15 mouse cellular contexts compared by ENCODE assay signal in genomic region chr15:3464754-3465153, GRCm38 (mm10).
DNase-seq lines count a peak whose midpoint lies in the region; ATAC-seq and TF ChIP-seq lines count a peak whose summit lies in the region.
"Had no signal": no experiment of that assay in that cellular context is flagged by ENCODE, and none has a peak within 500 bp of the region (broad histone marks: within the 10 kb centered on the region; RNA-seq: fewer than 3 reads in every experiment).

No protein-coding gene starts in this region.

- H3K27me3 ChIP-seq in heart, adult 2 months (ENCODE audit: control insufficient read depth, insufficient read depth, low read length): no peaks in the 10 kb centered on the region
- H3K27me3 ChIP-seq in kidney, embryonic 14.5 days (ENCODE audit: control insufficient read depth, insufficient read depth, low read length): no peaks in the 10 kb centered on the region
- H3K27me3 ChIP-seq in liver, embryonic 12.5 days (replicated peaks): no peaks in the 10 kb centered on the region
- H3K27me3 ChIP-seq in thymus, adult 2 months (ENCODE audit: control insufficient read depth, insufficient read depth, low read length): no peaks in the 10 kb centered on the region
- H3K27me3 ChIP-seq: forebrain, embryonic 12.5 days; neural tube, embryonic 15.5 days had no signal

- no peak for TF ChIP-seq CTCF in heart, adult 2 months (IDR thresholded peaks at IDR 0.05)
- no peak for TF ChIP-seq CTCF in thymus, adult 2 months (IDR thresholded peaks at IDR 0.05; ENCODE audit: borderline replicate concordance, control insufficient read depth, extremely low read depth, insufficient read depth, low read length, poor library complexity)

- ATAC-seq in kidney, embryonic 14.5 days (ENCODE audit: low FRiP score, low TSS enrichment): 0 out of 2 replicates have a peak, but pooled peaks have one; percentile 32
- ATAC-seq in liver, embryonic 12.5 days: peak; percentile 75

- no peak overlapping the region for H3K4me2 ChIP-seq in kidney, embryonic 14.5 days (replicated peaks; ENCODE audit: low read depth, low read length)
- H3K4me2 ChIP-seq in liver, embryonic 12.5 days: no peak overlapping the region
- H3K4me2 ChIP-seq: forebrain, embryonic 12.5 days; hindbrain, embryonic 14.5 days; neural tube, embryonic 15.5 days had no signal

- 63% methylated on average over 4 of the region's 4 CpGs for WGBS in heart, adult 2 months
- WGBS in kidney, embryonic 14.5 days: 60% methylated on average over 4 of the region's 4 CpGs
- 59% methylated on average over 4 of the region's 4 CpGs for WGBS in liver, embryonic 12.5 days (ENCODE audit: insufficient replicate concordance)
- 91% methylated on average over 4 of the region's 4 CpGs for WGBS in thymus, adult 2 months

- H3K27ac ChIP-seq in heart, adult 2 months: peak overlapping the region; percentile 4; the same call in 1 of the 2 replicates
- H3K27ac ChIP-seq in kidney, embryonic 14.5 days (ENCODE audit: low read depth, low read length): no peak overlapping the region
- no peak overlapping the region; the same call in 1 of the 2 replicates for H3K27ac ChIP-seq in liver, embryonic 12.5 days
- H3K27ac ChIP-seq in thymus, adult 2 months (ENCODE audit: control insufficient read depth, insufficient read depth, low read length): no peak overlapping the region
- H3K27ac ChIP-seq: embryonic facial prominence, embryonic 10.5 days; forebrain, embryonic 12.5 days; heart, embryonic 10.5 days; hindbrain, embryonic 14.5 days; neural tube, embryonic 15.5 days had no signal

- no peaks in the 10 kb centered on the region for H3K9me3 ChIP-seq in kidney, embryonic 14.5 days (ENCODE audit: control insufficient read depth, low read length)
- no peaks in the 10 kb centered on the region for H3K9me3 ChIP-seq in liver, embryonic 12.5 days (replicated peaks)
- H3K9me3 ChIP-seq: embryonic facial prominence, embryonic 10.5 days; forebrain, embryonic 12.5 days; heart, embryonic 10.5 days; neural tube, embryonic 15.5 days had no signal

- no peak for TF ChIP-seq EP300 in heart, adult 2 months (IDR thresholded peaks at IDR 0.05; ENCODE audit: insufficient read depth, low read depth, low read length)

- DNase-seq in heart, adult 2 months: peak in 1 of 2 experiments; percentile 27
- DNase-seq in heart, adult 8-10 months (ENCODE audit: low spot score): no peak
- DNase-seq in ovary, postnatal 14 days (ENCODE audit: low spot score): no peak
- DNase-seq in MN1 (ENCODE audit: low spot score): no peak
- DNase-seq in frontal cortex, postnatal 10 days (ENCODE audit: low spot score in 2 of 2): no peak
- no peak for DNase-seq in thymus, adult 2 months
- DNase-seq: cerebellum, adult 9-10 months; right cerebral cortex, postnatal 4 days had no signal

- no peak for TF ChIP-seq POLR2A in heart, adult 2 months (IDR thresholded peaks at IDR 0.05; ENCODE audit: insufficient read depth, low read depth, low read length)
- no peak for TF ChIP-seq POLR2A in thymus, adult 2 months (IDR thresholded peaks at IDR 0.05; ENCODE audit: control insufficient read depth, extremely low read depth, insufficient read depth, low read length, poor library complexity)

- H3K4me3 ChIP-seq in heart, adult 2 months: no peak overlapping the region
- H3K4me3 ChIP-seq in kidney, embryonic 14.5 days (ENCODE audit: low read length): no peak overlapping the region
- no peak overlapping the region for H3K4me3 ChIP-seq in liver, embryonic 12.5 days
- no peak overlapping the region for H3K4me3 ChIP-seq in thymus, adult 2 months (ENCODE audit: control insufficient read depth, insufficient read depth, low read length)
- H3K4me3 ChIP-seq: embryonic facial prominence, embryonic 10.5 days; forebrain, embryonic 12.5 days; heart, embryonic 10.5 days; neural tube, embryonic 15.5 days had no signal

- H3K36me3 ChIP-seq in heart, adult 2 months (ENCODE audit: control insufficient read depth, insufficient read depth, low read length): peaks cover 9% of the 10 kb centered on the region; the same call in 1 of the 2 replicates
- H3K36me3 ChIP-seq in kidney, embryonic 14.5 days (ENCODE audit: control insufficient read depth, insufficient read depth, low read length): no peaks in the 10 kb centered on the region
- H3K36me3 ChIP-seq in liver, embryonic 12.5 days: no peaks in the 10 kb centered on the region
- H3K36me3 ChIP-seq in thymus, adult 2 months (ENCODE audit: control insufficient read depth, insufficient read depth, low read length): no peaks in the 10 kb centered on the region
- H3K36me3 ChIP-seq: embryonic facial prominence, embryonic 10.5 days; forebrain, embryonic 12.5 days; heart, embryonic 10.5 days; neural tube, embryonic 15.5 days had no signal

- intact Hi-C loops in heart, adult 2 months (cut with DNase I): no loop called here

- H3K4me1 ChIP-seq in heart, adult 2 months (ENCODE audit: control insufficient read depth, insufficient read depth, low read length): no peaks in the 10 kb centered on the region; the same call in 1 of the 2 replicates
- no peaks in the 10 kb centered on the region for H3K4me1 ChIP-seq in kidney, embryonic 14.5 days (ENCODE audit: control insufficient read depth, insufficient read depth, low read length)
- no peaks in the 10 kb centered on the region for H3K4me1 ChIP-seq in liver, embryonic 12.5 days
- no peaks in the 10 kb centered on the region for H3K4me1 ChIP-seq in thymus, adult 2 months (replicated peaks; ENCODE audit: control insufficient read depth, insufficient read depth, low read length)
- H3K4me1 ChIP-seq: embryonic facial prominence, embryonic 10.5 days; forebrain, embryonic 12.5 days; neural tube, embryonic 15.5 days had no signal

- peaks cover 2% of the 10 kb centered on the region; the same call in 1 of the 2 replicates for H3K79me2 ChIP-seq in heart, adult 2 months (replicated peaks; ENCODE audit: control insufficient read depth, insufficient read depth, low read length)

- H3K9ac ChIP-seq in heart, adult 2 months (ENCODE audit: low read depth, low read length): no peak overlapping the region
- no peak overlapping the region for H3K9ac ChIP-seq in kidney, embryonic 14.5 days (ENCODE audit: low read depth, low read length)
- H3K9ac ChIP-seq in liver, embryonic 12.5 days: no peak overlapping the region
- H3K9ac ChIP-seq: forebrain, embryonic 12.5 days; hindbrain, embryonic 14.5 days; neural tube, embryonic 15.5 days had no signal
